Mouse (Mus musculus) kidney, embryonic 14.5 days (tissue): ENCODE measurements around the gene Hist1h4b. TPM values are rescaled to one million over a fixed set of nuclear protein-coding genes. Genes with fewer than 3 reads are reported as not detected.

Source experiments
- ATAC-seq: fragments of 200-750 bp; cut with Nextera tagmentation; 2 replicates; pipeline ENCODE4 v1.8.0; 2017; ENCODE audit warnings: moderate number of reproducible peaks, mild to moderate bottlenecking, moderate TSS enrichment, moderate library complexity; ENCODE audit not compliant: low FRiP score, low TSS enrichment
- H3K27ac ChIP-seq: fragments of 300-500 bp; sonication (generic); 2 replicates; pipeline ENCODE4 v1.5.1; 2014; ENCODE audit warnings: low read depth, mild to moderate bottlenecking, low read length, moderate library complexity, mixed read lengths
- H3K27me3 ChIP-seq: fragments of 300-500 bp; sonication (generic); 2 replicates; pipeline ENCODE4 v1.6.1; 2014; ENCODE audit warnings: mild to moderate bottlenecking, low read length; ENCODE audit not compliant: control insufficient read depth, insufficient read depth
- H3K36me3 ChIP-seq: fragments of 300-500 bp; sonication (generic); 2 replicates; pipeline ENCODE4 v1.6.1; 2014; ENCODE audit warnings: low read length, mixed read lengths; ENCODE audit not compliant: control insufficient read depth, insufficient read depth
- H3K4me1 ChIP-seq: fragments of 300-500 bp; sonication (generic); 2 replicates; pipeline ENCODE4 v1.6.1; 2014; ENCODE audit warnings: low read length, mixed read lengths; ENCODE audit not compliant: control insufficient read depth, insufficient read depth
- H3K4me2 ChIP-seq: fragments of 300-500 bp; sonication (generic); replicated peaks from 2 replicates; pipeline ENCODE4 v1.6.1; 2014; ENCODE audit warnings: low read depth, mild to moderate bottlenecking, low read length
- H3K4me3 ChIP-seq: fragments of 300-500 bp; sonication (generic); 2 replicates; pipeline ENCODE4 v1.5.1; 2014; ENCODE audit warnings: mild to moderate bottlenecking, low read length
- H3K9ac ChIP-seq: fragments of 300-500 bp; sonication (generic); 2 replicates; pipeline ENCODE4 v1.6.1; 2014; ENCODE audit warnings: low read depth, mild to moderate bottlenecking, low read length, moderate library complexity
- H3K9me3 ChIP-seq: fragments of 300-500 bp; sonication (generic); 2 replicates; pipeline ENCODE4 v1.6.1; 2016; ENCODE audit warnings: low read length; ENCODE audit not compliant: control insufficient read depth
- WGBS: fragments of 180-500 bp; shearing (Covaris S2); extraction: QIAGEN DNeasy Blood & Tissue Kit; methylation state at CpG from one replicate; pipeline ENCODE4 v1.1.7; 2014; 5-methylcytosine and 5-hydroxymethylcytosine counted together
- microRNA-seq: library from miRNA; unstranded; fragments of <30 nt; microRNA quantifications from one replicate; pipeline ENCODE4, GENCODE M21; 2016
- polyA plus RNA-seq: library from polyadenylated mRNA; unstranded; fragments of >200 nt; fragmentation: Nextera tagmentation; extraction: Ambion mirVana; gene quantifications from 2 replicates; pipeline ENCODE4 v1.2.1, GENCODE M21; 2014

Hist1h4b gene
- polyA plus RNA-seq, 1 experiment from 2014 or later: 7.0 TPM

DNA sequence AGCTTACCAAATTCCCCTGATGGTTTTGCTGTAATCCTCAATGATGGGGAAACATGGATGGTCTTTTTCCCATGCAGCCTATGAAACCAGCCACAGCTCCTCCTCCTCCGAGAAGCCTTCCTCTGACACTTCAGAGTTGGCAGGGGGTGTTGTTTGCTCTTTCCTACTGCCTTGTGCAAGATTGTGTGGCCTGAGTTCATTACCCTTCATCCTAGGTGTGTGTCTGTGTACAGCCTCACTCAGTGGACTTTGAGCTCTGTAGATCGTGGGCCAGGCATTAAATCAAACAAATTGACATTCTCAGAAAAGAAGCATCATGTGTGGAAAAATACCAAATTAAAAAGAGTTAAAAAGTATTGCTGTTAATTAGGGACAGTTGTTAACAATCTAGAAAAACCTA is 47.7 kb downstream of the Hist1h4b start:
- H3K9me3 ChIP-seq: no peaks in the 10 kb centered on the region
- H3K4me2 ChIP-seq: no peak overlapping the region
- no peak for ATAC-seq
- no peaks in the 10 kb centered on the region for H3K27me3 ChIP-seq
- H3K4me3 ChIP-seq: no peak overlapping the region
- H3K9ac ChIP-seq: no peak overlapping the region
- 78% methylated on average over 2 of the region's 2 CpGs for WGBS
- H3K36me3 ChIP-seq: no peaks in the 10 kb centered on the region
- H3K27ac ChIP-seq: no peak overlapping the region
- no peaks in the 10 kb centered on the region for H3K4me1 ChIP-seq

DNA sequence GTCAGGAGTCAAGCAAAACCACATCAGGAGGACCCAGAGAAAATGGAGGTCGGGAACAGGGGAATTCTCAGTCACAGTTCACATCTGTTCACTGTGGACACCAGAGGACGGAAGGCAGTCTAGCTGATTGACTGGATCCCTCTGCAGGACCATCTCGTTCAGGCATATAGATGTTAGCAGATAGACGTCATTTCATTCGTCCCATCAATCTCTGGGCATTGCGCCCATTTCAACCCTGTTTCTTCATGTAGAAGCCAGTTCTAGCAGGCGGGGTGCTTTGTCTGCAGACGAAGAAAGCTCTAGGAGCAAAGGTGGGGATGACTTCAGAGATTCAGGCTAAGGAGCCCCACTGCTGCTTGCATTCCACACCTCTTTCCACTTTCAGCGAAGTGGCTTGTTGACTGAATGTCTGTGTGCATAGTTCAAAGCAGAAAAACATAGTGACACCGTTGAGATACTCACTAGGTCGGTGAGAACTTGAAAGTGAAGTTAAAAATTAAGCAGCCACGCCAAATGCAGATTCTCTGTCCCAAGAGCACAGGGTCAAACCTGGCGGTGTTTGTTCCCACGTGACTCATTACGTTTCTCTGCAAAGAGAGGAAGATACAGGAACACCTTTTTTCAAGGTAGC is 49.7 kb downstream of the Hist1h4b start, which contains the start of gene Slc17a2:
Gene Slc17a2, plus strand, starts transcription at position 572 of the 631 bp plus-strand sequence.
- WGBS: 84% methylated on average over 15 of the region's 15 CpGs
- no peak for ATAC-seq
- Histone ChIP-seq H3K4me3 (no peak within 1 kb of the TSS), H3K9me3 (no peaks in the 10 kb centered on the region), H3K27me3 (no peaks in the 10 kb centered on the region), H3K9ac (no peak within 1 kb of the TSS), H3K36me3 (no peaks in the 10 kb centered on the region), H3K4me1 (no peaks in the 10 kb centered on the region), H3K4me2 (no peak within 1 kb of the TSS), H3K27ac (no peak within 1 kb of the TSS)

Small RNA genes within 50 kb of the gene (microRNA-seq; reads per million reads assigned to microRNA genes)
- not detected for gene Gm44314
- gene Gm44484: not detected

Other genes with a start within 250 kb of the Hist1h4b start
- gene Hist1h4h, start 226.0 kb upstream of the Hist1h4b start, polyA plus RNA-seq: 6.1 and 9.9 TPM in 2 replicates
- gene Hist1h2af, start 223.1 kb upstream of the Hist1h4b start, polyA plus RNA-seq: 13.8 and 28.7 TPM in 2 replicates
- gene Hist1h3g, start 221.6 kb upstream of the Hist1h4b start, polyA plus RNA-seq: 8.2 and 12.5 TPM in 2 replicates
- gene Hist1h2bh, start 213.6 kb upstream of the Hist1h4b start, polyA plus RNA-seq: 1.4 and 2.9 TPM in 2 replicates
- 1.2 and 2.0 TPM in 2 replicates for gene Hist1h3f, start 213.0 kb upstream of the Hist1h4b start, polyA plus RNA-seq
- gene Hist1h4f, start 205.4 kb upstream of the Hist1h4b start, polyA plus RNA-seq: 1.1 and 2.9 TPM in 2 replicates
- gene Hist1h1d, start 203.8 kb upstream of the Hist1h4b start, polyA plus RNA-seq: 0.70 and 1.2 TPM in 2 replicates
- gene Hist1h3e, start 194.6 kb upstream of the Hist1h4b start, polyA plus RNA-seq: 11.4 and 15.4 TPM in 2 replicates
- gene Hist1h2ae, start 185.8 kb upstream of the Hist1h4b start, polyA plus RNA-seq: 114 and 155 TPM in 2 replicates
- 7.9 and 12.9 TPM in 2 replicates for gene Hist1h2bg, start 185.6 kb upstream of the Hist1h4b start, polyA plus RNA-seq
- 6.7 and 10.8 TPM in 2 replicates for gene Hist1h2bf, start 182.8 kb upstream of the Hist1h4b start, polyA plus RNA-seq
- 2.9 and 5.3 TPM in 2 replicates for gene Hist1h2ad, start 182.6 kb upstream of the Hist1h4b start, polyA plus RNA-seq
- 12.0 and 14.7 TPM in 2 replicates for gene Hist1h3d, start 181.2 kb upstream of the Hist1h4b start, polyA plus RNA-seq
- gene Hist1h4d, start 175.4 kb upstream of the Hist1h4b start, polyA plus RNA-seq: 113 and 136 TPM in 2 replicates
- gene Hist1h2be, start 135.9 kb upstream of the Hist1h4b start, polyA plus RNA-seq: 2.9 and 3.1 TPM in 2 replicates
- gene Hist1h1e, start 134.5 kb upstream of the Hist1h4b start, polyA plus RNA-seq: 17.6 and 20.4 TPM in 2 replicates
- 1.3 and 1.9 TPM in 2 replicates for gene Hist1h2ac, start 73.1 kb upstream of the Hist1h4b start, polyA plus RNA-seq
- 54.0 and 60.2 TPM in 2 replicates for gene Hist1h2bc, start 72.8 kb upstream of the Hist1h4b start, polyA plus RNA-seq
- gene Hist1h1t, start 61.2 kb upstream of the Hist1h4b start, polyA plus RNA-seq: not detected in 2 replicates
- gene Hist1h4c, start 58.6 kb upstream of the Hist1h4b start, polyA plus RNA-seq: 9.0 and 15.0 TPM in 2 replicates
- 6.0 and 7.6 TPM in 2 replicates for gene Hfe, start 46.2 kb upstream of the Hist1h4b start, polyA plus RNA-seq
- 21.6 and 28.4 TPM in 2 replicates for gene Hist1h1c, start 18.2 kb upstream of the Hist1h4b start, polyA plus RNA-seq
- 12.7 and 18.3 TPM in 2 replicates for gene Hist1h3c, start 11.4 kb upstream of the Hist1h4b start, polyA plus RNA-seq
- 2.7 and 6.8 TPM in 2 replicates for gene Hist1h2bb, start 10.3 kb upstream of the Hist1h4b start, polyA plus RNA-seq
- gene Hist1h2ab, start 5.9 kb upstream of the Hist1h4b start, polyA plus RNA-seq: 70.3 and 91.4 TPM in 2 replicates
- gene Hist1h3b, start 4.7 kb upstream of the Hist1h4b start, polyA plus RNA-seq: 12.5 and 22.2 TPM in 2 replicates
- 1.3 and 1.9 TPM in 2 replicates for gene Hist1h4a, start 4.2 kb downstream of the Hist1h4b start, polyA plus RNA-seq
- 8.8 and 11.6 TPM in 2 replicates for gene Hist1h3a, start 5.4 kb downstream of the Hist1h4b start, polyA plus RNA-seq
- 3.5 and 6.5 TPM in 2 replicates for gene Hist1h1a, start 6.7 kb downstream of the Hist1h4b start, polyA plus RNA-seq
- not detected in 2 replicates for gene Trim38, start 12.9 kb downstream of the Hist1h4b start, polyA plus RNA-seq
- gene Slc17a2, start 50.0 kb downstream of the Hist1h4b start, polyA plus RNA-seq: 0.07 and 0.12 TPM in 2 replicates
- 0.53 and 1.1 TPM in 2 replicates for gene Slc17a3, start 82.4 kb downstream of the Hist1h4b start, polyA plus RNA-seq
- 0.47 and 1.6 TPM in 2 replicates for gene Slc17a1, start 110.7 kb downstream of the Hist1h4b start, polyA plus RNA-seq
- gene Slc17a4, start 158.0 kb downstream of the Hist1h4b start, polyA plus RNA-seq: 2.0 and 2.5 TPM in 2 replicates
- not detected in 2 replicates for gene Hist1h2ba, start 177.1 kb downstream of the Hist1h4b start, polyA plus RNA-seq
- gene Hist1h2aa, start 177.4 kb downstream of the Hist1h4b start, polyA plus RNA-seq: not detected in 2 replicates
- gene Scgn, start 234.2 kb downstream of the Hist1h4b start, polyA plus RNA-seq: 0.15 TPM in 1 of 2 replicates, not detected in the other